Mouse (Mus musculus) midbrain, embryonic 15.5 days (tissue): ENCODE measurements at regions not wholly inside any gene's neighbourhood (a gene's known extent, or its start where the extent isn't known, plus 50 kb on each side); places are given as distances from the start of the nearest gene placed in this dataset. TPM values are rescaled to one million over a fixed set of nuclear protein-coding genes. Genes with fewer than 3 reads are reported as not detected.

Source experiments
- ATAC-seq: fragments of 200-750 bp; cut with Nextera tagmentation; replicated peaks from 2 replicates; pipeline ENCODE4 v1.8.0; 2017; ENCODE audit warnings: moderate TSS enrichment
- H3K27ac ChIP-seq: fragments of 300-500 bp; sonication (generic); 2 replicates; pipeline ENCODE4 v1.5.1; 2015; ENCODE audit warnings: mild to moderate bottlenecking, inconsistent platforms
- H3K27me3 ChIP-seq: fragments of 300-500 bp; sonication (generic); replicated peaks from 2 replicates; pipeline ENCODE4 v1.6.1; 2015; ENCODE audit warnings: inconsistent platforms
- H3K36me3 ChIP-seq: fragments of 300-500 bp; sonication (generic); replicated peaks from 2 replicates; pipeline ENCODE4 v1.6.1; 2015; ENCODE audit warnings: inconsistent platforms
- H3K4me1 ChIP-seq: fragments of 300-500 bp; sonication (generic); 2 replicates; pipeline ENCODE4 v1.6.1; 2015; ENCODE audit warnings: inconsistent platforms
- H3K4me2 ChIP-seq: fragments of 300-500 bp; sonication (generic); 2 replicates; pipeline ENCODE4 v1.6.1; 2015; ENCODE audit warnings: inconsistent platforms, mild to moderate bottlenecking, moderate library complexity
- H3K4me3 ChIP-seq: fragments of 300-500 bp; sonication (generic); 2 replicates; pipeline ENCODE4 v1.5.1; 2015; ENCODE audit warnings: mild to moderate bottlenecking, inconsistent platforms
- H3K9ac ChIP-seq: fragments of 300-500 bp; sonication (generic); 2 replicates; pipeline ENCODE4 v1.6.1; 2015; ENCODE audit warnings: mild to moderate bottlenecking, inconsistent platforms
- H3K9me3 ChIP-seq: fragments of 300-500 bp; sonication (generic); 2 replicates; pipeline ENCODE4 v1.6.1; 2016; ENCODE audit warnings: inconsistent platforms
- WGBS: fragments of 180-500 bp; shearing (Covaris S2); methylation state at CpG from one replicate; pipeline ENCODE4 v1.1.7; 2015; ENCODE audit warnings: mixed read lengths; 5-methylcytosine and 5-hydroxymethylcytosine counted together
- microRNA-seq: library from miRNA; unstranded; fragments of <30 nt; microRNA quantifications from one replicate; pipeline ENCODE4, GENCODE M21; 2016

GRCm38 (mm10) chr10:24981763-24982162 lies 54.5 kb upstream of the Arg1 start:
- Histone ChIP-seq H3K4me1 (no peaks in the 10 kb centered on the region), H3K27ac (no peak overlapping the region), H3K4me3 (no peak overlapping the region), H3K9me3 (no peaks in the 10 kb centered on the region), H3K4me2 (no peak overlapping the region), H3K27me3 (no peaks in the 10 kb centered on the region), H3K9ac (no peak overlapping the region), H3K36me3 (no peaks in the 10 kb centered on the region)
- ATAC-seq, result no peak
- 76% methylated on average over 3 of the region's 3 CpGs for WGBS

Small RNA genes lying in the stretch of these regions (microRNA-seq; reads per million reads assigned to microRNA genes)
- not detected for gene Gm22566
